Mouse (Mus musculus): ENCODE results near the gene 2010300C02Rik.
"Not testable (repeated sequence)": the region's sequence is repeated elsewhere in the genome, so short reads cannot be mapped to it uniquely, and the experiment has no call there.

Gene 2010300C02Rik

GRCm38 (mm10) chr1:37619542-37619941 is 100.3 kb downstream of the 2010300C02Rik start:
- DNase-seq, result no peak

GRCm38 (mm10) chr1:37617047-37617446 is 102.8 kb downstream of the 2010300C02Rik start:
- peak; percentile 36 to 58 for DNase-seq

DNA sequence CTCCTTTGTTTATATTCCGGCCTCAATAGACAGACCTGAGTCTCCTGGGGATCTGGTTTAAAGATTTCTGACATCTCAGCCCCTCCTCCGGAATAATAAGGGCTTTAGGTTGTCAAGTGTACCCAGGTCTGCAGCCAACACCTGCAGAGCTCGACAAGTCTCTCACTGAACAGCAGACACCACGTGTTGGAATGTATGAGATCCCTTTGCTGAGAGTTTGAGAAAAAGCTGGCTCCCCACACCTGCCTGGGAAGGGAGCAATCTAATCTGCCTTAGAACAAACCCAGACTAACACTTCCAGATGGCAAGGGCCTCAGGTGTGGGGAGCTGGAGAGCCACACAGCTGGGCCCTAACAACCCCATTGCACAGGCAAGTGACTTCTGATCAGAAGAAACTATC is 103.3 kb downstream of the 2010300C02Rik start:
- peak; percentile 36 to 72 for DNase-seq

DNA sequence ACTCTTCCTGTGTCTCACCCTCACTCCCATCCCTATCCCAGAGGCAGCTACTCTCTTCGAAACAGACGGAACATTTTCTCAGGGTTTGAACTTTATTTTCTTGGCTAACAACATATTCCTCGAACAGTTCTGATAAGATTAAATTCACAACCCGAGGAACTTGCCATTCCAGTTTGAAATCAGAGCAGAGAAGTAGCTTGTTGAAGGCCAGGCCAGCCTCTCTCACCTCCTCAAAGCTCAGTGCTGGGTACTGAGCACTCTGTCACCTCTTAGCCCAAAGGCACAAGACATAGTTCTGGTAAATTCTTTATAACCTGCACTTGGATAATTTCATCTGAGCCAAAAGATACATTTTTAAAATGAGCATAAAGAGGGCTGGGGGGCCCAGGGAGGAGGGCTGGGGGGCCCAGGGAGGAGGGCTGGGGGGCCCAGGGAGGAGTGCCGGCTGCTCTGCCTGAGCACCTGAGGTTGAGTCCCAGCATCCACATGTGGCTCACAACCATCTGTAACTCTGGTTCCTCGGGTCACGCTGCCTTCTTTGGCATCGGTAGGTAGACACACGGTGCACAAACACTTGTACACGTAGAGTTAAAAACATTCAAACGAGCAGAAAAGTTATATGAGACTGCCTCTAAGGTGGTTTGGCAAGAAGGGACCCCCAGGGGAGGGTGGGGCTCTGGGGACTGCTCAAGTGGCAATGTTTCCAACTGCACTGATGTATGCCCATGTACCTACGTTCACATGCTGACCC is 104.4 kb downstream of the 2010300C02Rik start:
- peak; percentile 40 to 49 for DNase-seq

DNA sequence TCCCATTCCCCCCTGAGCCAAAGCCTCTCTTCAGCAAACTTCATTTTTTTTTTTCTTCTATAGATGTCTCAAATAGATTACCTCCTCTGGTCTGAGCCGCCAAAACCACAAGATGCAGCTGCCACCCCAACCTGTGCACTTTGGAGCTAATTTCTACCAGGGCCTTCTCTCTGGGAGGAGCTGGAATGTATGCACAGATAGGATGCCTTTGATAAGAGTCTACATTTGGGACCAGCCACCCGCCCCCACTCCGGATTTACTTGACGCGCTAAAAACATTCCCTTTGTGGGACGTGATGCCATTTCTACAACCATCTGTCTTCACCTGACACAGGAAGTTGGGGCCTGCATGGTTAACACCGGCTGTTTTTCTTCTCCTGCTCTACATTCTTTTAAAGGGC is 105.0 kb downstream of the 2010300C02Rik start:
- peak; percentile 68 to 72 for DNase-seq

DNA sequence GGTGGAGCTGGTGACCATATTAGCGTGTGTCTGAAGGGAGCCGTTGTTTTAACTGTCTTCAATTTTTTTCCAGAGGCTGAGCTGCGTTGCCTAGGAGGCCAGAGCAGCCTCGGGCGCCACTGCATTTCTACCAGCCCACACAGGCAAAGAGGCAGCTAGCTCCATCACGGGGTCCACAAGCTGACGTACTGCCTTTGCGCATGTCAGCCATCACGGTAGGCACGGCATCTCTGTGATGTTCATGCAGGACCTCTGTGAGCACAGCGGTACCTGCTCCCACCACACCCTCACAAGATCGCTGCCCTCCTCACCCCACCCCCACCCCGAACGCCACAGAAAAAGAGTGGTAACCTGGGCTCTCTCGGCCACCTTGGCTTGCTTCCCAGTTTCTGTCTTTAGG is 105.8 kb downstream of the 2010300C02Rik start:
- peak; percentile 62 to 76 for DNase-seq

DNA sequence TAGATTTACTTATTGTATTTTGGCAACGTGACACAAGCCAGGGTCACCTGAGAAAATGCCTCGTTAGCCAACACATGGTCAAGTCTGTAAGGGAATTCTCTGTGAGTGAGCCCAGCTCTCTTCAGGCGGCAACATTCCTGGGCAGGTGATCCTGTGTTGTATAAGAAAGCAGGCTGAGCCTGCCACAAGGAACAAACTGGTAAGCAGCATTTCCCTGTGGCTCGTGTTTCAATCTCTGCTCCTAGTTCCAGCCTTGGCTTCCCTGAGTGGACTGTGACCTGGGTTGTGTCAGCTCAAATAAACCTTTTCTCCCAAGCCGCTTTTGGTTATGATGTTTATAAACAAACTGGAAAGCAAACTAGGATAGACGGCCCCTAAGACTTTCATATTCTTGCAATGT is 108.9 kb downstream of the 2010300C02Rik start:
- no peak for DNase-seq

DNA sequence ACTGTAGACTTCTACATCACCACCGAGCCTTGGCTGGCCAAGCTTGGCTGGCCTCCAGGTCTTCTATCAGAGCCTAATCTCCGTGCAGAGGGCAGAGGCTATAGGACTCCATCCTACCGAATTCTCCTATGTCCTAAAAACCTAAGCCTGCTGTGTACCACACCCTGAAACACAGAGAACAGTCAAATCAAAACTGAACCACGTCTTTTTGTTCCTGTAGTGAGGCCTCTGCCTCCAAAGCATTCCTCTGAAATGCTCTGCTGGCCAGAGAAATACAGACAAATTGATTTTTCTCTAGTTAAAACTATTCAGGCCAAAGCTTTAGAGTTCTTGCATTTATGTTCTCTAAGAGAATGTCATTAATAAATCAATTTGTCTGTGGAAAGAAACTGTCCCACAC is 109.6 kb downstream of the 2010300C02Rik start:
- DNase-seq, result no peak

GRCm38 (mm10) chr1:37605694-37606093 is 114.2 kb downstream of the 2010300C02Rik start:
- DNase-seq, result not testable (repeated sequence)

DNA sequence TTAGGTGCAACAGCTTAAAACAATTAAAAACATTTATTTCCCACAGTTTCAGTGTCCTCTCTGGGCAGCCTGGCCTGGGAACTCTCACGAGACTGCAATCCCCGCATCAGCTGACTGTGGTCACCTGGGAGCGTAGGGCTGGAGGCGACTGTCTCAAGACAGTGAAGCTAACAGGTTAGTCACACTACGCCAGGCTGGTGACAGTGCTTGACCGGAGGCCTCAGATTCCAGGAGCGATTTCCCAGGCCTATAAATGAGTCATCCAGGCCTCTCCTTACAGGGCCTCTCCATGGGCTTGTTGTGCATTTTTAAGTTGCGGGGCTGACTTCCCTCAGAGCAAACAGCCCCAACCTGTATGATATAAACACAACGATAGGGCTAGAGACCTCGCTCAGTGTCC is 116.7 kb downstream of the 2010300C02Rik start:
- DNase-seq, result no peak

GRCm38 (mm10) chr1:37602268-37602667 is 117.6 kb downstream of the 2010300C02Rik start:
- DNase-seq, result no peak

- DNase-seq, result no peak
Measured at GRCm38 (mm10) chr1:37601461-37601860, 118.4 kb downstream of the 2010300C02Rik start.

- DNase-seq, result no peak
Measured at GRCm38 (mm10) chr1:37600640-37601175, 119.2 kb downstream of the 2010300C02Rik start.

DNA sequence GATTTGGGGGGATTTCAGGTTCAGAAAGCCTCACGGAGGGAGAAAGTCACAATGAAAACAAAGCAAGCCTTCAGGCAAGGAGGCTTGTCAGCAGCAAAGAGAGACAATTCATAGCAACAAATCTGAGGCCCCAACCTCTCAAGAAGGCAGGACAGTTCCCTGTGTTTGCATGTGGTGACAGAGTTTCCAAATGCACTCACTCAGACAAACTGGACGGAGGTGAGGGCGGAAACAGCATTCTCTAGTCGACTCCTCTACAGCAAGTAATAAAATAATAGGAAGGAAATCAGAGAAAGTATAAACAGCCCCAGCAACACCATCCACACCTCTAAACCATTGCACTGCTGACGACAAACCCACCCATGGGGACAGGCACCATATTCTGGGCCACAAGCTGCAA is 120.9 kb downstream of the 2010300C02Rik start:
- DNase-seq, result no peak

GRCm38 (mm10) chr1:37594812-37595211 is 125.1 kb downstream of the 2010300C02Rik start:
- DNase-seq, result not testable (repeated sequence)

- DNase-seq, result peak; percentile 59 to 68
Measured at GRCm38 (mm10) chr1:37585809-37586480, 133.9 kb downstream of the 2010300C02Rik start.

DNA sequence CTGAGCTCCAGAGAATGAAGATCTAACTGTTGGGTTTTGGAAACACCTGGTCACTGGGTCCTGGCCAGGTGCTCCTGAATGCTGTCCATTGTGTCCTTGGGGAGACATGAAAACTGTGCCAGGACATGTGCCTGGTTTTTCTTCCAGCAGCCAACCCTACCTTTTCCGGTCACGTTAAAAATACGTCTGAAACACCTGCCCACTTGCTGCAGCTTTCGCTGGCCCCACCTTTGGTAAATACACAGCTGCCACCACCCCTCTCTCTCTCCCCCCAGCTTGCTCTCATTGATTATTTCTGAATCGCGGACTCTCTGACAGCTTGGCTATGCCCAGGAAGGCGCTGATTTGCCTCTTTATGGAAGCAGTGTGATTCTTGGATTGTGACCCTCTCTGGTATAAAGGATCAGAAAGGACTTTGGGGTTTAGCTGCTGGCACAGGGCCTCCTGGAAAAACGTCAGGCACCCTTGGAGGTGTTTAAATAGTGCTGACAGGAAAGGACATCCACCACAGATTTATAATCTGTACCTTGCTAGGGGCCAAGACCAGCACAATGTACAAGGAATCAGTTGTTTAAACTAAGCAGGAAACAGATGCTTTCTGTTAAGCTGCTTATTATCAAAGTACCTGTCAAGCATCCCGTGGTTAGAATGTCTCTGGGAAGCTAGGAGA is 136.0 kb downstream of the 2010300C02Rik start:
- DNase-seq, result no peak

GRCm38 (mm10) chr1:37583167-37583566 is 136.7 kb downstream of the 2010300C02Rik start:
- DNase-seq, result no peak

DNA sequence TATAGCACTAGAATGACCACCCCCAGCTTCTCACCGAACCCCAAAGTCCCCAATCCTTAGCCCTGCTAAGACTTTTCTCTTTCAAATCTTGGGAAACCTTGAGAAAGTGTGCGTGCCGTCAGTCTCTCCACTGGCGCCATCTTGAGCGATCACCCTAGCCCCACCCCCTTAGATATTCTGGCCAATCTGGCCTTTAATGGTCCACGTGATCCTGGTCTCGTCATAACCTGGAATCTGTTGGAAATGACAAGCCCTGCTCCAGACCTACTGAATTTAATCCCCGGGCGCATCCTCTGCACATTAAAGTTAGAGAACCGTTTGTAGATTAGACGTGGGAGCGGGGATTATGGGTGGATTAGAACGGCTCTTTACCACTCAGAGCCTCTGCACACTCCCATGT is 140.2 kb downstream of the 2010300C02Rik start:
- no peak for DNase-seq

DNA sequence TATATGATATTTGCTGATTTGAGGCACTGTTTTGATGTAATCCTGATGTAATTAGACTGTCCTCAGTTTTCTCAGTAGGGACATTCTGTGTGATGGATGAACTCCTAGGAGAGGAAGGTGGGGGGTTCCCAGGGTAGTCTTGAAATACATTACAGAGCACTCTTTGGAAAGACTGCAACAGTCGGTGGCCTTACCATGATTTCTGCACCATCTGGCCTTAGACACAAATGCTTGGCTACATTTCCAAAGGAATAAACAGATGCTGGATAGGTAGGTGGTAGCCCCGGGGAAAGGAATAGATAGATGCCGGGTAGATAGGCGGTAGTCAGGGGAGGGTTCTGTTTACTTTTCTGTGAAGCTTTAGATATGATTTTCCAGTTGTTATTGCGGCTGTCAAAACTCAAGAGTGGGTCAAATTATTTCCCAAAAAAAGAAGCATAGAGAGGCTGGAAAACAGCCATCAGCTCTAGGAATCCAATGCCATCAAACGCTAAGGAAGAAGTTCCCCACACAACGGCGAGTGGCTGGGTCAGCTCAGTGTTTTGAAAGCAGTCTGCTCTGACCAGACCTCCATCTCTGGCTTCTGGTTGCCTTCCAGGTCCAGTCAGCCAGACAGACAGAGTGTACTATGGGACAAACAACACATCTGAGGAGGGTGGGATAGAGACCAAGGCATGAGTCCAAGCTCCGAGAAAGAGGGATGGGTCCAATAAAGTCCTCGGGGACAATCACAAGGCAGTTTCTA is 147.2 kb downstream of the 2010300C02Rik start:
- no peak for DNase-seq

- DNase-seq, result no peak
Measured at GRCm38 (mm10) chr1:37568379-37568778, 151.5 kb downstream of the 2010300C02Rik start.

GRCm38 (mm10) chr1:37566754-37567153 is 153.1 kb downstream of the 2010300C02Rik start:
- DNase-seq, result no peak

- DNase-seq, result no peak
Measured at GRCm38 (mm10) chr1:37566344-37566743, 153.5 kb downstream of the 2010300C02Rik start.

Measured in thymus, postnatal 36 days (tissue).